Mouse (Mus musculus) layer of hippocampus, adult 11-12 months (tissue): ENCODE measurements around the gene Pak6.
A peak's percentile ranks its signal among the peaks of the same experiment; 100 is the strongest.

ENCODE experiments used
- DNase-seq: peaks from one replicate; pipeline ENCODE4 v3.0.0; 2022; ENCODE audit warnings: low spot score

Gene Pak6

GRCm38 (mm10) chr2:118729194-118729593, 66.1 kb downstream of the Pak6 start:
- no peak for DNase-seq

DNA sequence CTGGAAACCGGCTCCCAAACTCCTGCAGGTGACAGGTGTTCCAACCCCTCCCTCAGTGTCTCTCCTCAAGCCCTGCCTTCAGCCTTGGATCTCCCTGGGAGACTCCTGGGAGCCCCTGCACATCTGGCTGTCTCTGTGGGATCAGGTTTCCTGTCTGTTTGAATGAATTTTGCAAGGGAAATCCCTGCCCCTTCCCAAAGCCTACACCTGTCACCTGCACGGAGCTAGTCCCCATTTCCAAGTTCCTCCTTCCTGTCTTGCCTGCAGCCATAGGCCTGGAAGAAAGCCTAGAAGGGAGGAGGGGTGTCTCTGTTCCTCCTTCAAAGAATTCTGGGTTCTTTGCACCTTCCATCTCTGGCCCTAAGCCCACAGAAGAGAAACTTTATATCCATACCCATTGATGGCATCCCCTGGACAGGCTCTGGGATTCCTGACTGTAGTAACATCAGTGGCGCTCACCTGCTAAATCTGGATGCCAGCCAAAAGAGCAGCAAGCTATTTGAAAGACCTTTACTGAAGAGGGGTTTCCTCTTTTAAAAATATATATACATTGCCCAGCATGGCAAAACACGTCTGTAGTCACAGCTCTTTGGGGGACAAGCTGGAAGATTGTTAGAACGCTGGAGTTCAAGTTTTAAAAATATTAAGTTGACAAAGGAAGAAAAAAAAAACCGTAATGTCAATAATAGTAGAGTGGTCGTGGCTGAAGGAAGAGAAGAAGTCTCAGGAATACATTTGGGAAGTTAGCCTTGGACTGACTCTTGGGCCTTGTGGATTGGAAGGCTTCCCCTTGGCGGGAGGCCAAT, 66.9 kb downstream of the Pak6 start:
- no peak for DNase-seq

GRCm38 (mm10) chr2:118730622-118730915, 67.5 kb downstream of the Pak6 start:
- DNase-seq = peak; percentile 81

DNA sequence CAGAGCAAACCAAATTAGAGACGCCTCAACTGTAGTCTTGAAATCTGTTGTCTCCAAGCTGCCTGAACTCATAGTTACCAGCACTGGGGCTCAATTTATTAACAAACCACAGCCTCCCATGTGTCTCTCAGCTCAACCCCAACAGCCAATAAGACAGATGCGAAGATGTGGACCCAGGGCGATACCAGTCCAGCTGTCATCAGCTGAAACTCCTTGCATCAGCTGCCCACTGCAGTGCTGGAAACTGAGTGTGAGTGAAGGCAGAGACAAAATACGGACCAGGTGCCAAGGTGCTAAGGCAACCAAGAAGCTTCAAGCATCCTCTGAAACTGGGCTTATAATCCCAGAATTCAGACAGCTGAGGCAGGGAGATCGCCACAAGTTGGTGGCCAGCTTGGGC, 68.9 kb downstream of the Pak6 start:
- no peak for DNase-seq

- DNase-seq = peak; percentile 56
Measured at GRCm38 (mm10) chr2:118733341-118733740, 70.2 kb downstream of the Pak6 start.

DNA sequence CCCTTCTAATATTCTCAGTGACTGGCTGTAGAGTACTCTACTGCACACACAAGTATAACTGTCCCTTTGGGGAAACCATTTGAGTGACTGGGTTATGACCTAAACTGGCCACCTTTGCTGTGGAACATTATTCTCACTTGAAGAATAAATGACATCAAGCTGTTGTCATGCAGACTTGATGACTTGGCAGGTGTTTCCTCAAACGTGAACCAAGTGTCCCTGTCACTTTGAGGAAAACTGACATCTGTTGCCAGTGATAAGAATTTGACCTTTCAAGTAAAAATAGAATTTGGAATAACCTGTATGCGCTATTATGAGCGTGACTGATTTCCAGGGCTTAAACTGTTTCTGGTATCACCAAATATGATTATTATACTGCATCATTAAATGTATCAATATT, 77.2 kb downstream of the Pak6 start:
- no peak for DNase-seq

DNA sequence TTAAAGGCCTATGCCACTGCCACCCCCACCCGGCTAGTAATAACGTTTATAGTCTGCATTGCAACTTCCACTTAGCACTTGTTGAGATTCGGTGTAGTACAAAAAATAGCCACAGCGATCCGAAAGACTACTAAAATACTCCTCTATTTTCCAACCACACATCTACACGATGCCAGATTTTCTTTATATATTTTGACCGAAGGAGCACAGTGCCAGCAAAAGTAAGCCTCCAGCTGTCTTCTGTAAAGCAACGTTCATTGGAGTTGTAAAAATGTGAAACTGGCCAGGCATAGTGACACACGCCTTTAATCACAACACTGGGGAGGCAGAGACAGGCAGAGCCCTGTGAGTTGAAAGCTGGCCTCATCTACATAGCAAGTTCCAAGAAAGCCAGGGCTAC, 78.1 kb downstream of the Pak6 start:
- DNase-seq = no peak

DNA sequence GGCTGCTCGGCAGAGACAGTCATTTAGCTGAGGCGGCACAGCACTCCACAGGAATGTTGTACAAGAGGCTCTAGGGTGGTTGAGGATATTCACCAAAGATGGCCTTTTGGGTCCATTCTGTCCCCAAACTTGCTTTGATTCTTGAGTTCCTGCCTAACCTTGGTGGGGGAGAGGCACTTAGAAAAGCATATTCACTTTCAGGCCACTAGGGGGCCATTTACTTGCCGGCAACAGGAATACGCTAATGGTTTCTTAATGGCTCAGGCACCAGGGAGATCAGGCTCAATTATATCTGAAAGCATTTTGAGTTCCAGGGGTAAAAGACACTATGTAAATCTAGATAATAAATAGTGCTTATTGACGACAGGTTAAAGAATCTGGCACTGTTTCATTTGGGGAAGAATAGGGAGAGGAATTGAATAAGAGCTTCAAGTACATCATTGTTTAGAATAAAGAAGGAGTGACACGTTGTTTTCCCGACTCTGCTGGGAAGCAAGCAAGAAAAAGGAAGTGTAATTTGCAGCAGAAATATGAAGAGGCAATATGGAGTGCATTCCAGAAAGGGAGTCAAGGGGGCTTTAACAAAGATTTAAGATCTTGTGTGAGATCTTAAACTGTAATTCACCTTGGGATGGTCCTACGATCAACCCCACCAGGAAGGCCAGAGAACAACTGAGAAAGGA, 80.3 kb downstream of the Pak6 start:
- DNase-seq = peak; percentile 71

- no peak for DNase-seq
Measured at GRCm38 (mm10) chr2:118744621-118745020, 81.5 kb downstream of the Pak6 start.

- DNase-seq = peak; percentile 90
Measured at GRCm38 (mm10) chr2:118745232-118745884, 82.3 kb downstream of the Pak6 start, which contains the start of gene Inafm2. Gene Inafm2 (plus strand): TSS chr2:118745758.

DNA sequence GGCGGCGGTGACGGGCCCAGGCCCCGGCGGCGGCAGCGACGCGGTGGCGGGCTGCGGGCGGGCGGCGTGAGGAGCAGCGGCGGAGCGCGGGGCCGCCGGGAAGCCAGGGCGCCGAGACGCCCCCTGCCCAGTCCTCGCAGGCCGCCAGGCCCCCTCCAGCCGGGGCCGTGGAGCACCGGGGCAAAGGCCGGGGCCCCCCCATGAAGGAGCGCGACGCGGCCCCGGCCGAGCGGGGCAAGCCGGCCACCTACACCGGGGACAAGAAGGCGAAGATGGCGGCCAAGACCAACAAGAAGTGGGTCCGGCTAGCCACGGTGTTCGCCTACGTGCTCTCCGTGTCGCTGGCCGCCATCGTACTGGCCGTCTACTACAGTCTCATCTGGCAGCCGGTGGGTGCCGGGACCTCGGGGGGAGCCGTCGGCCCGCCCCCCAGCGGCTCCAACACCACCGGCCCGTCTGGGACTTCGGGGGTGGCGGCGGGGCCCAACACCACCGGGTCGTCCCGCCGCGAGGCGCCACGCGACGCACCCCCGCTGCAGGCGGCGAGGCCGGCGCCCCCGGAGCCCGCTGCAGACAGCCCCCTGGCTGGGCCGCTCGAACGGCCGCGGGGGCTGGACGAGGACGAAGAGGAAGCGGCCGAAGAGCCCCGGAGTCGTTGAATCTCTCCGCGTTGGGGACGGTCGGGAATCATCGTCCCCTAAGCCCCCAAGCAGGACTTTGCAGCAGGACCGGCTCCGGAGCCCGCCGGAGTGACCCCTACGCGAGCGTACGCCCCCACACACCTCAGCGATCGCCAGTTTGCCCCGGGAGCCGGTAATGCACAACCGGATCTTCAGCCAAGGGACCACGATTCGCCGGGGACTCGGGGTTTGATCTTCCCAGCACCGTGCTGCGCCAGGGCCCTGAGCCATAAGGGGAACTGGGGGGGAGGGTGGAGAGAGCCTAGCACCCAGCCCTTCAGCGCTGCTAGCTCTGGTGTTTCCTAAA, 83.1 kb downstream of the Pak6 start:
- DNase-seq = no peak

DNA sequence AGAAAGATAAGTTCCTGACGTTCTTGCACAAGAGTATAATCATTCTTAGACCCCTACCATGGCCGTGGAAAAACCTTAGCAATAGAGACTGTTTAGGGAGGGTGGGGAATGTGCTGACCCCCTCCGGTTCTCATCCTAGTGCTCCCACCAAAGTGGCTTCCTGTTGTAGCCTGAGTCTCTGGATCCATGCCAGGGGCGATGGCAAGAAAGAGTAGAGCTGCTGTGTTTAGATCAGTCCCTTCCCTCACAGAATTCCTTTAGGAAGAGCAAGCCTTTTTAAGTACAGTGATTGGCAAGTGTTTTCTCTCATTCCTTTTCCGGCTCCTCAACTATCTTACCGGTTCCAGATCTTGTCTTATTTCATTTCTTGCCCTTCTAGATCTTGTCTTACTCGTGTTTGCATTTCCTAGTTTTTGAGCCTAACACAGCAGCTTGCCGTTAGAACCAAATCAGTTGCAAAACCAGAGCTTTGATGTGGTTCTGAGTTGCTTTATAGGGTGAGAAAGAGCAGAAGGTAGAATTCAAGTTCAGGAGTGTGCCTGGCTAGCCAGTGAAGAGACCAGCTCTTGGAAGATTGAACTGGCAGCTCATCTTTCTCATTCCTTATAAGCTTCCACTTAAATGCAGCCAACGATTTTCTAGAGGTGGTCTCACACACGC, 84.3 kb downstream of the Pak6 start:
- DNase-seq = no peak
